Mouse (Mus musculus) mouse embryonic stem cell (cell line): ENCODE measurements at regions not wholly inside any gene's neighbourhood (a gene's known extent, or its start where the extent isn't known, plus 50 kb on each side); places are given as distances from the start of the nearest gene placed in this dataset.

Experiments
- in situ Hi-C, 2 experiments: fragments of 300-500 bp; cut with MboI; formaldehyde crosslinking; loops; 1 replicate in 1 of 2; 3 replicates in 1 of 2; pipeline ENCODE4 v1.14.3; 2019 to 2020; ENCODE audit warnings: low sequenced_read_pairs in 2 of 2, low pct_unique_long_range_greater_than_20kb in 1 of 2, mixed read lengths in 1 of 2; ENCODE audit not compliant: unreplicated experiment in 1 of 2

DNA sequence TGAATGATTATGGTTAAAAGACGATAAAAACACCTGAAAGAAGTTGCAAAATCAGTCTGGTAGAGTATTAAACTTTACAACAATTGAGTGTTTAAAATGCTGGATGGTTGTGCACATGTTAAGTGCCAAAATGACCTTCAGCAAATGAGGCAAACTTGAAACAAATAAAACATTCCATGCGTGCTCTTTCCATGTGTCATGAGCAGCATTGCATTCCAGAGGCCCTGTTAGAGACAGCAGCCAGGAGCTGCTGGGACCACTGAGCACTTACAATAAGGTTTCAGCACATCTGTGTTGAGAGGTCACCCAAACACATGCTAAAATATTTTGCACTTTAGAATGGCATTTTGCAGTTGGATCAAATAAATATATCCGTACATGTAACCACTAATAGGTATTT lies 467.6 kb upstream of the Cenpq start:
- in situ Hi-C loops = loop anchor here in 1 of 2 experiments (25.0 kb wide), 1 partner anchor 340 kb away; no protein-coding TSS in a partner anchor
